Mouse (Mus musculus) cerebellum, adult (tissue): ENCODE data around the gene Tmf1.

Experiments
- ATAC-seq: cut with Nextera tagmentation; 2 replicates; pipeline ENCODE4 v1.9.2; 2017; ENCODE audit warnings: mild to moderate bottlenecking, moderate library complexity, mixed read lengths; ENCODE audit not compliant: insufficient number of reproducible peaks, low FRiP score, low TSS enrichment

Gene Tmf1

DNA sequence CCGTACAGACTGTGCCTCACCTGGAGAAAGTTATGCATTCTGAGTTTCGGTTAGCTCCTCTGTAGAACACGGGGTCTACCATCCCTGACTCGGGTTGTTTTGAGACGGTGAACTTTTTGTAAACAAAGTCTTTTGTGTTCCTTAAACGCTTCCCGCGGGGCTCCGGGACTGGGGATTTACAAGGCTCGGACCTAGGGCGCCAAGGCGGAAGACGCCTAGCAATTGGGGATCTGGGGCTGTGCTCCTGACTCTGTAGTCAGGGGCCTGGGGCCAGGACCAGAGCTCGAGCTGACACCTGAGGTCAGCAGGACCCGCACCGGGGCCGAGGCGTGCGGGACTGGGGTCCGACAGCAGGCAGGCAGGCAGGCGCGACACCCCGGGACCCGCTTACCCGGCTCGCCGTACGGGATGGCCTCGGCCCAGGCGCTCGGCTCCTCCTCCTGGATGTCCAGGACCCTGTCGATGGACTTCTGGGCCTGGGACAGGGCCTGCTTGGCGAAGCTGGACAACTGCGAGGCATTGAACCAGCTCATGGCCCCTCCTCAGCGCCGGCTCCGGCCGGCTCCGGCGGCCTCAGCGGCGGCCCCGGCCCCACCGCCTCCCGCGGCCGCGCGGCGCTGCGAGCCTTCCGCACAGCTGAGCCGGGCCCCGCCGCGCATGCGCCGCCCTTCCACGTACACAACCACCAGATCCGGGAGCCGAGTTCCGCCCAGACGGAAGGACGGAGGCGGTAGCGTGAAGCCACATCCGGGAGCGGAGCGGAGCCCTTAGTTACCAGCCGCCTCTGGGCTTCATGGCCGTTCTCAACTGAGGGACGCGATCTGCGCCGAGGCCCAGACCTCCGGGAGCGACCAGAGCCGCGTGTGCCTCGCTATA, at the start of gene Tmf1:
TSS of gene Tmf1 (minus strand) at position 632 of the 876 bp plus-strand sequence.
- ATAC-seq, result peak; percentile 98

DNA sequence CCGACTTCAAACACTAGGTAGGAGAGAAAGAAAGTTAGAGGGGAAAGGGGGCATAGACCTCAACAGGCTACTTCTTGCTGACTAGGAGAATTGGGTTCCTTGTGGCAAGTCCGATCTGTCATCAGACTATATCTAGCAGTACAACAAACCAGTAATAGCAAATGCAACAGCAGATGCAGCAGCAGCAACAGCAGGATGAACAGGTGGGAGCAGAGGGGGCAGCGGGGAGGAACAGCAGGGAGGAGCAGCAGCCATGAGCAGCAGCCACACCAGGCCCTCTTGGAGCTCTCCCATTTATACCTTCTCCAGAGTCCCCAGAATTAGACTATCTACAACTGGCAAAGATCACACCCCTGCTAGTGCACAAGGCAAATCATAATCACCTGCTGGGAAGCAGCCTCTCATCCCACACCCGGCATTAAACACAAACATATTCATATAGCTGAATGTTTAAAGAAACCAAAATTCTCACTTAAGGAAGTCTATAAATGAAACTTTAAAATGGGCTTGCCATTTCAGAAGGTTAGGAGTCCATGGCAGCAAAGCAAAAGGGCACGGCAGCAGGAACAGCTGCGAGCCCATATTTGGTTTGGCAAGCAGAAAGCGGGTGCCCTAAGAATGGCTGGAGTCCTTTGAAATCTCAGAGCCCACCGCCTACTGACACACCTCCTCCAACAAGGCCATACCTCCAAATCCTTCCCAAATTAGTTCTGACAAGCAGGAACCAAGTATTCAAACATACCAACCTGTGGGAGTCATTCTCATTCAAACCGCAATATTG, 48.3 kb upstream of the Tmf1 start:
- no peak for ATAC-seq

DNA sequence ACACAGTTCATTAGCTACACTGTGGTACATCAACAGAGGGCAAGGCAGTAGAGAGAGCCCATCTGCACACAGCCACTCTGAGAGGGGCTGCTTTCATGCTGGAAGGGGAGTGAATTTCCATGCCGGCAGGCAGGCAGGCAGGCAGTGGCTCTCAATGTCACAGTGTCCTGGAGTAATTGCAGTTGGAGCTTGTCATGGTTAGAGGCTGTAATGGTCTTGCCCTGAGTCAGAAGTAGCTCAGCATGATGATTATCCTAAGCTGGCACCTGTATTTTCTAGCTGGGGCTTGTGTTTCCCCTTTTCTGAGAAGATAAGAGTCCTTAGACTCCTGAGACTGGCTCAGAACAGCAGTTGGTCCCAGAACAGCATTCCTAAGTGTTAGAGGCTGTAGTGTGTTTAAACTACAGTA, 47.2 kb upstream of the Tmf1 start:
- no peak for ATAC-seq

DNA sequence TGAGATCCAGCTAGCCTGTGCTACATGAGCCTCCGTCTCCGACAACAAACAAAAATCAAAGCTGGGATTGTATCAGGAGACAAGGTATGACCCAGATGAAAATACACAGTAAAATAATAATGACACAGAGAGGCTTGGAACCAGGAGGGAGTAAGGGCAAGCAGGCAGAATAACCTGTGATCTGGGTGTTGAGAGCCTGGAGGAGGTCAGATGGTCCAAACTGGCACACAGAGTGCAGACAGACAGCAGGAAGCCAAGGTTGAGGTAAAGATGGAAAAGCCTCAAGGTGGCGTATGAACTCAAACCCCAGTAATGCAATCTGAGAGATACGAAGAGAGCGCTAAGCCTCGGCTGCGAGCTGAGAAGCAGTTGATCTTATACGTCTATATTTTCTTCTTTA, 45.6 kb upstream of the Tmf1 start:
- no peak for ATAC-seq

DNA sequence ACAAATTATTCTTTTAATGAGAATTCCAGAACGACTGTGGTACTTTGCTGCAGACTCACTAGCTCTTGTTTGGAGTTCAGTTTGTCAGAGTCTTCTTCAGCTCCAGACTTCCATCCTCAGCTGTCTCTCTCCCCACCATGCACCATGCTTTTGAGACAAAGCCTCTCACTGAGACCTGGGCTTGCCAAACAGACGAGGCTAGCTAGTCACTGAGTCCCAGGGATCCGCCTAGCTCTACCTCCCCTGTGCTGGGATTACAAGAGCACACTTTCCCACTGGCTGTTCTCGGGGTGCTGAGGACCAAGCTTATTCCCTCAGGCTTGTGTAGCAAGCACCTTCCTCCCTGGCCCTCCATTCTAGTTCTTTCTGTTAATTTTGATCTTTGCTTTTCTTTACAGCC, 44.6 kb upstream of the Tmf1 start:
- ATAC-seq, result no peak

DNA sequence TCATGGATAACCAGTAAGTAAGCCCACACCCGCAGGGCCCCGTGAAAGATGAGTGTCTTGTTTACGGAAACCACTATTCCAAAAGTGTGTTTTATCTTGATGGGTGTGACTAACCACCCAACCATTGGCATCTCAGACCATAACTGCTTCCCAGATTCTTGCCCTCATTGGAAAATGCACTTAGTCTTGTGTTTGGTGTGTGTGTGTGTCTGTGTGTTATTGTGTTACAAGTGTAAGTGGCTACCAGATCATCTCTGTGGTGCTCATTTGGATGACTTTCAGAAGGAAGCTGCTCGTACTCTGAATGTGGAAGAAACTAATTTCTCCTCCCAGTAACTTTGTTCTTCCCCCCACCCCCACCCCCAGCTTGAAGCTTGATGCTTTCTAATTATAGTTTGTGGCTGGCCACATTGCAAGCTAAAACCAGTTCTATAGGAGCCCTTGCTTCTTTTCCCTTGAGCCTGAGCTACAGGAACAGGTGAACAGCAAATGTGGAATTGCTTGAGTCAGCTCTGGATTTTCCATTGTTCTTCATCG, 44.1 kb upstream of the Tmf1 start:
- ATAC-seq, result no peak

DNA sequence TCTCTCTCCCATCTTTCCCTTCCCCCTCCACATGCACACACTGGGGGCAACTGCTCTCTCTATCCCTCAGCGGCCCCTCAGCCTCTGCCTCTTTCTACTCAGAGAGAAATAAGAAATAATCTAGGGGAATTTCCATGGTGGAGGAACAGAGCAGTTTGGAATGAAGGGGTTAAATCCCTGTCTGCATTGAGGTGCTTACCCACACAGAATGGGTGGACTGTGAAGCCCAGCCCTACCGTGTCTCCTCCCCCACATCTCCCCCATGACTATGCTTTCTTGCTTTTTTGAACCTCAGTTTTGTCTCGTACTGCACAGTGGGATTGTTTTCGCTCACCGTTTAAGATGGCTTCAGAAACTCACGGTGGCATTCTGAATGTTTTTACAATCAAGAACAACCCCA, 43.4 kb upstream of the Tmf1 start:
- ATAC-seq, result no peak

DNA sequence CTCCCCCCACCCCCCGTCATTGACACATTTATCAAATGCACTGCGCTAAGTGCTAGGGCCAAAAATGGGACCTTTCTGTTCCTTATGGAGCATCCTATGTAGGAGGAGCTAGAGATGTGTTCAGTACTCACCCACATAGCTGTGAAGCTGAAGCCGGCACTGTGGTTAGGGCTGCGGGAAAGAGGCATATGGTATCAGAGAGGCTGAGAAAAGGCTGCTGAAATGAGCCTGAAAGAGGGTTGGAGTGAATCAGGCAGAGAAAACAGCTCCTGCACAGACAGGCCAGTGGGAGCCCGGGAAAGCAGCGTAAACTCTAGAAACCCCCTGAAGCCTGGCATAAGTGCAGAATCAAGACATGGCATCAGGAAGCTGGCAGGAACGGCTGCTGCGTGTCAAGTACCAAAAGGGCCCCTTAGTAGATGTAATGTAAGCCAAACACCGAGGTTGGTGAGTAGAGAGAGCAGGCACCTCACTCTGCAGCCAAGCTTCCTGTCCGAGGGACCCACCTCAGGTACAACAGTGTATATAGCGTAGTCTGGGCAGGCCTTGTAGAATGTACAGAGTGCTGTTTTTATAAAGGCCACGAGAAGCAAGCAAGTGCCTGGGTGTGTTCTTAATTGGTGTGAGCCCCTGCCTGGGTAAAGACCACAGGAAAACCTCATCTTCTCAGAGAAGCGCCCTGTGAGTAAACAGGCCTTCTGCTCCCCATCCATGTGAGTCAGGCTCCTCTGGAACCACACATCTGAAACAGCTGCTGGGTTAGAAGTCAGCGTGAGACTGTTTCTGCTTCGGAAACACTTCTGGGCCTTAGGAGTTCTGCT, 42.5 kb upstream of the Tmf1 start:
- no peak for ATAC-seq

DNA sequence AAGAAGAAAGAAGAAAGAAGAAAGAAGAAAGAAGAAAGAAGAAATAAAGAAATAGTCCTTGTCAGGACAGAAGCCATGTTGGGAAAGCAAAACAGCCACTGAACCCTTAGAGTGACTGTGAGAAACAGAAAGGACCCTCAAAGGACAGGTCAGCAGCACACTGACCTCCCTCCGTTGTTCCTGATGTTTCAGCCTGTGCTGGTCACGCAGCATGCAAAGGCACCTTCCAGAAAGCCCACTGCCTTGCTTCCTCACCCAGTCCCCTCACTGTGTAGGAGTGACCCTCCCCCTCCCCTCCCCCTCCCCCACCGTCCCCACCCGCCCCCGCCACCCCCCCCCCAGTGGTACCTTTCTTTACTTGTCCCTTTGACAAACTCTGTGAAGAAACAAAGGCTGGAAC, 41.8 kb upstream of the Tmf1 start:
- no peak for ATAC-seq

DNA sequence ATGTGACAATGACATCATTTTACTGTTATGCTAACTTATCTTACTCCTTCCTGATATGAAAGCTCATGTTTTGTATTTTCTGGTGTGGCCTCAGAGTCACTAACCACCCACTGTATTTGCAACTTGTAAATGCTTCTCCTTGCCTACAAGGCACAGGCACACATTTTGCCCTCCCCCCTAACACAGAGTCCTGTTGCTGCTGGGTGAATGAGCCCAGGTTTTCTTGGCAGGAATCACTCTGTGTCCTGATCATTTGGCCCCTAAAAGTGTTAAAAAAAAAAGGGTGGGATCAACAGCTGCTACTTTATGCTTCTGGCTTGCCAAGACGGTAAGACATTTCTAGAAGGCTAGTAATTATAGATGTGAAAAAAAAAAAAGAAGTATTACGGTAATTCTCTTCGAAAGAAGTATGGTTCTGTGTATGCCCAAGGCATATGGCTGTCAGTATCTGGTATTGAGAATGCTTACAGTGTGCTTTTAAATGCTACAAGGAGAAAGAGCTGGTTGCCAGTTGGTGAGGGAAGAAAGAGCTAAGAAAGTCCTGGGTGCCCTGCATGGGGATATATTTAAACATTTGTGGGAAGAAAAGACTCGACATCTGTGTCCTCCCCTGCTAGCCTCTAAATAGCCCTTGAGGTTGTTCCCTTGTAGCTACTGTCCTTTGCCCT, 37.4 kb upstream of the Tmf1 start:
- ATAC-seq, result no peak

DNA sequence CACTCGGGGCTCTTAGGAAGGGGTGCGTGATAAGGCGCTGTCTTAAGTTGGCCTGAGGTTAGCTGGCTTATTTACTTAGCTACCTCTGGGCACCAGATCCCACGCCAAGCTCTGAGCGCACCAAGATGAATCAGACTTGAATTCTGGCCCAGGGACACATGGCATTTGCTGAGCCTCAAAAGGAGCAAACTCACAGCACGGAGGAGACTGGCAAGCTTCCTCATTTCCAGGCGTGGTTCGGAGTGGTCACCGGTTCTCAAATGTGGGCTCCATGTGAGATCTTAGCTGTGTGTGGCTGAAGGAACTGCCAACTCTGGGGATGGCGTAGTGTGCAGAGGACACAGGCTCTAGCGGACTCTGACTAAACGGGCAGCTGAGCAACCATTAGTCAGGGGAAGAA, 33.1 kb upstream of the Tmf1 start:
- ATAC-seq, result peak; percentile 59; the same call in 1 of the 2 replicates

DNA sequence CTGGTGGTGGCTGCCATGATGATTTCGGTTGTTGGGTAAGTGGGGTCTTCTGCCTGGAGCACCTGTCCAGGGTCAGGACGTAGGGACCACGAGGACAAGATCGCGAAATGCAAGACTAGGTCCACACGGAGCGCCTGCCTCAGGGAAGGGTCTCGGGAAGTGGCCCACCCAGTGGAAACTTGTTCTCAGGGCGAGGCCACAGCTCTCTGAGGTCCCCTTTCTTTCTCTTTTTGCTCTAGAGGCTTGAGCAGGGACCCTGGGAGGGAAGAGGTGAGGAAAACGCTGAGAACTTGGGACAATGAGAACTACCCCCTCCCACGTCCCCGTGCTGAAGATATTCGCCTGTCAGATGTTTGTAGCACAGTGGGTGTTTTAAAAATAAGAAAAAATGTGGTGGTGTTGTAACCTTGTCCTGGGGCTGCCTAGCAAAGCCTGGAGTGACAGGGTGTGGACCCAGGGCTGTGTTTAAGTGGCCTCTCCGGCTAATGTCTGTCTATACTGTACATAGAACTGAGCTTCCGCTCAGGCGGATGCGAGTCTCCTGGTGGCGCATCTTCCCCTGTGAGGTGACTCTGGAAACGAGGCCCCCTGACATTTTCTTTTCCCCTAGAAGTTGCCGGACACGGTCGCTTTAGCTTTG, 32.2 kb upstream of the Tmf1 start:
- ATAC-seq, result no peak; the same call in 1 of the 2 replicates

DNA sequence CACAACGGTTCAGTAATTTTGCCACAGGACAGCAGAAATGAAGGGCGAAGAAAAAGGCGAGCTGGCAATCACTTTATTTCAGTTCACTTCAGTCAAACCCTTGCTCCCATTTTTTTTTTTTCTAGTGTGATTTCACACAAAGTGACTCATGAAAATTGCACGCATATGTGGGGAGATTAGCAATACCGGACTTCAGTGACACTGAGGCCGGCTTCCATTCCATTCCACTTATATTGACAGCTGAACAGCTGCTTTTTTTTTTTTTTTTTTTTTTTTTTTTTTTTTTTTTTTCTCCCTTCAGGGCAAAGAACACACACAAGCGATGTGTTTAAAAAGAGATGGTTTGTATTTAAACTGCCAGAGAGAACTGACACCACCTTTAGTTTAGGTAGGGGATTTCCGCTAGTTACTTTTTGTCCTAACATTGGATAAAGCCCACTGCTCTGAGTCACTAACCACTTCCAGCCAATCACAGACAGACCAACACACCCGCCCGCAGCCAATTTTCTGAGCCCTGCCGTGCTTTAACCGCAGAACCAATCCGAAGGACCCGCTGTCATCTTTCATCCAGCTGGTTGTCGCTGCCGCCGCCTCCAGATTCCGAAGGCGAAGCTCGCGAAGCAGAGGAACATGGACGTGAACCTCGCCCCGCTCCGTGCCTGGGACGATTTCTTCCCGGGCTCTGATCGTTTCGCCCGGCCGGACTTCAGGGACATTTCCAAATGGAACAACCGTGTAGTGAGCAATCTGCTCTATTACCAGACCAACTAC, 31.5 kb upstream of the Tmf1 start, which contains the start of gene Arl6ip5:
TSS of gene Arl6ip5 (plus strand) at position 499 of the 771 bp plus-strand sequence.
- peak; percentile 79 for ATAC-seq

DNA sequence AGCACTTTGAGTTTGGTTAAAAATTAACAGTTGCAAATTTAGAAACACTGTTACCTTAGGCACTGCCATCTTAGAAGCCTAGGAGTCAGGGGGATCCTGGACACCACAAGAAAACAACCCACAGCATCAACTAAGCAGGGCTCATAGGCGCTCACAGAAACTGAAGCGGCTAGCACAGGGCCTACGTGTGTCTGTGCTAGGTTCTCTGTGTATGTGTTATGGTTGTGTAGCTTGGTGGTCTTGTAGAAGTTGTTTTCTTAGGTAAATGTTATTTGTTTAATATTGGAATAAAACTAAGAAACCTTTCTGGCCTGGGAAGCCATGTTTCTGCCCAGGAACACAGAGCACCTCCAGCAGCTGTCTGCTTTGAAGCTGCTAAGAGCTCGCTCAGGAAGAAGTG, 30.8 kb upstream of the Tmf1 start:
- ATAC-seq, result no peak

DNA sequence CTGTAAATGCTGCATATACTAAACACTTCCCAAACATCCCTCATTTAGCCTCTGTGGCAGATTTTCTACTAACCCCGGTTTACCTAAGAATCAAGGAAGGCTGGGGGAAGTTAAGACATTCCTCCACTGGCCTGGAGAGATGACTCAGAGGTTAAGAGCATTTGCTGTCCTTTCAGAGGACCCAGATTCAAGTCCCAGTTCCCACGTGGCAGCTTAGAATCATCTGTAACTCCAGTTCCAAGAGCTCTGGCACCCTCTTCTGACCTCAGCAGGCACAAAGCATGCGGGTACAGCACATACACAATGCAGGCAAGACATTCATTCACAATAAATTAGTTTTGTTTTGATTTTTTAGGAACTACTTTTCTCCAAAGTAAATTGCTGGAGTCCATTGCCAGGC, 30.3 kb upstream of the Tmf1 start:
- no peak for ATAC-seq

DNA sequence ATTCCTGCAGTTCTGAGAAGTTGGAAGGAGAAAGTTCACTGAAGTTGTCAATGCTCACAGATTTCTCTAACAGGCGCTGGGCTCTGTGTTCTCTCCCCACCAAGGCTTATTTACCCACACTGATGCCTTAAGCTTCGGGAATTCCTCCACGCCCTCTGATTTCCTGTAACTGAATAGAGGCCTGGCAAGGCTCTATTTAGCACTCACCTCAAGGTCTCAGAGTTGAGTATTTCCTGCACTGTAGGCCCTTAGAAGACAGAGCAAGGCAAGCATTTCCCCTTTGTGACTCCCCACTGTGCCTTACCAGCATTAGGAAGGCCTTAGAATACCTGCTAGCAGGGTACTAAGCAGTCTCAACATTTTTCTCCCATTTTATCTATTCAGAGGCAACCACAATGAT, 29.5 kb upstream of the Tmf1 start:
- ATAC-seq, result no peak

DNA sequence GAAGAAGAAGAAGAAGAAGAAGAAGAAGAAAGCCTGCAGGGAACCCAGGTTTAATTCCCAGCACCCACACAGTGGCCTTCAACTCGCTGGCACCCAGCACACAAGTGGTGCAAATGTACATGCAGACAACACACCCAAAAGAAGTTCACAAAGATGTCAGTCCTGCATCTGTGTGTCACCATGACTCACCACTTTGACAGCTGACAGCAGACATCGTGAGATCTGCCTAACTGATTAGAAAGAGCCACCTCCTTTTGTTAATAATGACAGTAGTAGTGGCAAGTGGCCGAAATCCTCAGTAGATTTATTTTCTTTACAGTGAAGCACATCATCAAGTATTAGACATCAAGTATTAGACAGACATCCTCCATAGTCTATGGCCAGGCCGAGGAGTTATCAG, 28.2 kb upstream of the Tmf1 start:
- ATAC-seq, result no peak

DNA sequence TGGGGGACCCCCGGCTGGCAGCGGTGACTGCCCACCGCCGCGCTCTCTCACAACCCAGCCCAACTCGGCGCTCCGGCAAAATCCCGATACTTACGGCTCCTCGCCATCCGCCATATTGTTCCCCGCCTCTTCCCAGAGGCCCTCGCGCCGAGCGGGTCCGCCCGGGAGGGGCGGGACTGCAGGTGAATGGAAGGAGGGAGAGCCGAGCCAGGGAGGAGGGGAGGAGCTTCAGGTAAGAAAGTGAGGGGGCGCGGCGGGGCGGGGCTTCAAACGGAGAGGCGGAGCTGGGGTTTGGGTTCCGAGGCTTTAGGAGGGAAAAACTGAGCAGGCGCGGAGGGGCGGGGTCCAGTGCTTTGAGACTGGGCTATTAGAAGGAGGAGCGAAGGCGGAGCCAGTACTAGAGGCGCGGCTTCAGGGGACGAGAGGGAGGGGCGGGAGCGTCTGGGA, 26.5 kb upstream of the Tmf1 start, which contains the start of gene Uba3:
TSS of gene Uba3 (minus strand) at position 209 of the 447 bp plus-strand sequence.
- ATAC-seq, result peak; percentile 95
